Mouse (Mus musculus) forebrain, embryonic 12.5 days (tissue): ENCODE data around the gene Nrbf2. TPM values are rescaled to one million over a fixed set of nuclear protein-coding genes. Genes with fewer than 3 reads are reported as not detected.

ENCODE experiments used
- ATAC-seq: fragments of 200-750 bp; cut with Nextera tagmentation; 2 replicates; pipeline ENCODE4 v1.8.0; 2017; ENCODE audit warnings: moderate TSS enrichment; ENCODE audit not compliant: low FRiP score
- H3K27ac ChIP-seq: fragments of 300-500 bp; sonication (generic); 2 replicates; pipeline ENCODE4 v1.5.1; 2016; ENCODE audit warnings: mild to moderate bottlenecking
- H3K27me3 ChIP-seq: fragments of 300-500 bp; sonication (generic); 2 replicates; pipeline ENCODE4 v1.6.1; 2016; ENCODE audit warnings: mild to moderate bottlenecking
- H3K36me3 ChIP-seq: fragments of 300-500 bp; sonication (generic); replicated peaks from 2 replicates; pipeline ENCODE4 v1.6.1; 2016; ENCODE audit warnings: mild to moderate bottlenecking
- H3K4me1 ChIP-seq: fragments of 300-500 bp; sonication (generic); 2 replicates; pipeline ENCODE4 v1.6.1; 2016
- H3K4me2 ChIP-seq: fragments of 300-500 bp; sonication (generic); 2 replicates; pipeline ENCODE4 v1.6.1; 2016; ENCODE audit warnings: mild to moderate bottlenecking, moderate library complexity
- H3K4me3 ChIP-seq: fragments of 300-500 bp; sonication (generic); replicated peaks from 2 replicates; pipeline ENCODE4 v1.5.1; 2016; ENCODE audit warnings: mild to moderate bottlenecking
- H3K9ac ChIP-seq: fragments of 300-500 bp; sonication (generic); 2 replicates; pipeline ENCODE4 v1.6.1; 2016; ENCODE audit warnings: mild to moderate bottlenecking
- H3K9me3 ChIP-seq: fragments of 300-500 bp; sonication (generic); 2 replicates; pipeline ENCODE4 v1.6.1; 2016
- WGBS: fragments of 180-500 bp; shearing (Covaris S2); methylation state at CpG from one replicate; pipeline ENCODE4 v1.1.7; 2016; 5-methylcytosine and 5-hydroxymethylcytosine counted together
- polyA plus RNA-seq: library from polyadenylated mRNA; unstranded; fragments of >200 nt; fragmentation: Nextera tagmentation; extraction: Ambion mirVana; gene quantifications from 2 replicates; pipeline ENCODE4 v1.2.1, GENCODE M21; 2016

Gene Nrbf2
- polyA plus RNA-seq: 38.8 and 41.3 TPM in 2 replicates

DNA sequence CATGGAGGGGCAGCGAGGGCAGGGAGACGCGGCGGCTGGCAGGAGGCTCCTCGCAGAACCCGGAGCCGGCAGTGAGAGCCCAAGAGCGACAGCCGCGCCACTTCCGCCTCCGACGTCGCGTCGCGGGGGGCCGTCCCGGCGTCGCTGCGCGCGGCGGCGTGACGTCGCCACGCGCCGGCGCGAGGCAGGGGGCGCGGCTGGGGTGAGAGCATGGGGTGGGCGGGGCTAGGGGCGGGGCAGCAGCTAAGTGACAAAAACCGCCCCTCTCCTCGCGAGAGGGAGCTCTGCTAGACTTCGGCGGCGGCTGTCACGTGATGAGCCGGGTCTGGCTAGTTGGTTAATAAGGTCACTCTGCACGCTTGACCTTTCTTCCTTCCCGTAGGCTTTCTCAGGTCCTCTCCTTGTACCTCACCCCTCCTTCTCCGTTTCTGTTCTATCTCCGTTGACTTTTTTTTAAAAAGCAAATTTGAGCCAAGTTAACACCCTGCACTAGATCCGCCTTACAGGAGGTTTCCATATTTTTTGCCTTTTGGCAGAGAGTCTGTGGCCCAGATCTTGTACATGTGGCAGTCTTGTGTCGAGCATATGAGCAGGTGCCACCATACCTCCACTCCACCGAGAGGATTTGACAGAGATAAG, at the start of gene Nrbf2:
TSS of gene Nrbf2 (minus strand) at position 130 of the 639 bp plus-strand sequence.
- WGBS: 4% methylated on average over 45 of the region's 52 CpGs
- no peaks in the 10 kb centered on the region for H3K9me3 ChIP-seq

DNA sequence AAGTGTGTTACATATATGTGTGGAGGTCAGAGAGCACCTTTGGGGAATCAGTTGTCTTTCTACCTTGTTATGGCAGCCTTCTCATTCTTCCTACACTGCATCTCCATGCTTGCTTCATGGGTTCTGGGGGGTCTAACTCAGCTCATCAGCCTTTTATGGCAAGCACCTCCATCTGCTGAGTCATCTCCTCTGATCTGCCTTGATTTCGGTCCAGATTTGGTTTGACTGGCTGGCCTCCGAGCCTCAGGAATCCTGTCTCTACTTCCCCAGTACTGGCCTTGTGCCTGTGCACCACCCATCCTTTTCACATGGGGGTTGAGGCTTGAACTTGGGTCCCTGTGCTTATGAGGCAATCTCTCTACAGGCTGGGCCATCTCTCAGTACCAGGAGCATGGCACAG, 45.5 kb upstream of the Nrbf2 start:
- Histone ChIP-seq H3K36me3 (no peaks in the 10 kb centered on the region), H3K9ac (no peak overlapping the region), H3K4me3 (no peak overlapping the region), H3K27ac (no peak overlapping the region), H3K9me3 (no peaks in the 10 kb centered on the region), H3K27me3 (peaks cover 3% of the 10 kb centered on the region; the same call in 1 of the 2 replicates), H3K4me1 (peaks cover 5% of the 10 kb centered on the region), H3K4me2 (no peak overlapping the region)
- no peak for ATAC-seq
- 74% methylated on average over 2 of the region's 2 CpGs for WGBS

More for the DNA sequence above, at the start of gene Nrbf2:
- no peaks in the 10 kb centered on the region for H3K36me3 ChIP-seq
- H3K4me3 ChIP-seq: peak within 1 kb of the TSS; percentile 91
- peak within 1 kb of the TSS; percentile 92 for H3K9ac ChIP-seq
- peaks cover 29% of the 10 kb centered on the region for H3K4me1 ChIP-seq
- peak within 1 kb of the TSS; percentile 53 for H3K27ac ChIP-seq
- ATAC-seq: peak; percentile 93
- no peaks in the 10 kb centered on the region for H3K27me3 ChIP-seq
- H3K4me2 ChIP-seq: peak within 1 kb of the TSS; percentile 92

DNA sequence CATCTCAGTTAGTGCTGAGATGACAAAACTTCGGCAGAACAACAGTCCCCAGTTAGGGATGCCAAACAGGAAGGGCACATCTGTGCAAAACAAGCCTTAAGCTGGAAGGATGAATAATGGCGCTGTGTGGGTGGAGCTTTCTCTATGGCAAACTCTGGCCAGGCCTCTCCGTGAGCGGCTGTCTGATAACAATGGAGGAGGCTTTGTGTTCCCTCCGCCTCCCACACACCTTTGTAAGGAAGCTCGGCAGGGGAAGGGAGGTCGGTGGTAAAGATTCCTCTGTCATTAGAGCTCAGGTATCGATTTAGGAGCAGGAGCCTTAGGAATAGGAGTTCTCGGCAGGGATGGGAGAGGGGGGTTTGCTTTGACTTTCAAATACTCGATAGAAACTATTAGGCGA, 44.6 kb upstream of the Nrbf2 start:
- no peak for ATAC-seq
- Histone ChIP-seq H3K4me1 (peaks cover 5% of the 10 kb centered on the region), H3K4me3 (no peak overlapping the region), H3K9me3 (no peaks in the 10 kb centered on the region), H3K27ac (no peak overlapping the region), H3K27me3 (peaks cover 3% of the 10 kb centered on the region; the same call in 1 of the 2 replicates), H3K36me3 (no peaks in the 10 kb centered on the region), H3K9ac (no peak overlapping the region), H3K4me2 (no peak overlapping the region)
- WGBS: 26% methylated on average over 11 of the region's 11 CpGs

- 88% methylated on average over 5 of the region's 5 CpGs for WGBS
- H3K4me3 ChIP-seq: no peak overlapping the region
- H3K27me3 ChIP-seq: peaks cover 3% of the 10 kb centered on the region; the same call in 1 of the 2 replicates
- peaks cover 5% of the 10 kb centered on the region for H3K4me1 ChIP-seq
- H3K27ac ChIP-seq: no peak overlapping the region
- H3K9ac ChIP-seq: no peak overlapping the region
- H3K9me3 ChIP-seq: no peaks in the 10 kb centered on the region
- H3K36me3 ChIP-seq: no peaks in the 10 kb centered on the region
- no peak for ATAC-seq
- no peak overlapping the region for H3K4me2 ChIP-seq
These were observed 43.1 kb upstream of the Nrbf2 start for GRCm38 (mm10) chr10:67328208-67328607.

GRCm38 (mm10) chr10:67324036-67324435, 38.9 kb upstream of the Nrbf2 start:
- Histone ChIP-seq H3K36me3 (no peaks in the 10 kb centered on the region), H3K4me1 (peaks cover 7% of the 10 kb centered on the region; the same call in 1 of the 2 replicates), H3K9me3 (no peaks in the 10 kb centered on the region), H3K4me3 (no peak overlapping the region), H3K27ac (no peak overlapping the region), H3K9ac (no peak overlapping the region), H3K4me2 (no peak overlapping the region), H3K27me3 (peaks cover 26% of the 10 kb centered on the region)
- ATAC-seq: no peak
- 68% methylated on average over 1 of the region's 1 CpGs for WGBS

GRCm38 (mm10) chr10:67321396-67321795, 36.3 kb upstream of the Nrbf2 start:
- 93% methylated on average over 2 of the region's 2 CpGs for WGBS
- Histone ChIP-seq H3K4me1 (peaks cover 17% of the 10 kb centered on the region; the same call in 1 of the 2 replicates), H3K27me3 (peaks cover 44% of the 10 kb centered on the region)

GRCm38 (mm10) chr10:67320207-67320859, 35.2 kb upstream of the Nrbf2 start:
- Histone ChIP-seq H3K9me3 (no peaks in the 10 kb centered on the region), H3K4me2 (peak overlapping the region; percentile 43), H3K36me3 (no peaks in the 10 kb centered on the region), H3K27ac (no peak overlapping the region), H3K4me3 (no peak overlapping the region), H3K4me1 (peaks cover 17% of the 10 kb centered on the region; the same call in 1 of the 2 replicates), H3K27me3 (peaks cover 54% of the 10 kb centered on the region), H3K9ac (0 out of 2 replicates have a peak overlapping the region, but pooled peaks have one; percentile 40)
- 4% methylated on average over 17 of the region's 17 CpGs for WGBS
- ATAC-seq: peak; percentile 37; the same call in 1 of the 2 replicates

More at GRCm38 (mm10) chr10:67321396-67321795, 36.3 kb upstream of the Nrbf2 start:
- no peak for ATAC-seq
- Histone ChIP-seq H3K9ac (no peak overlapping the region), H3K9me3 (no peaks in the 10 kb centered on the region), H3K4me2 (no peak overlapping the region), H3K36me3 (no peaks in the 10 kb centered on the region), H3K27ac (no peak overlapping the region), H3K4me3 (no peak overlapping the region)

DNA sequence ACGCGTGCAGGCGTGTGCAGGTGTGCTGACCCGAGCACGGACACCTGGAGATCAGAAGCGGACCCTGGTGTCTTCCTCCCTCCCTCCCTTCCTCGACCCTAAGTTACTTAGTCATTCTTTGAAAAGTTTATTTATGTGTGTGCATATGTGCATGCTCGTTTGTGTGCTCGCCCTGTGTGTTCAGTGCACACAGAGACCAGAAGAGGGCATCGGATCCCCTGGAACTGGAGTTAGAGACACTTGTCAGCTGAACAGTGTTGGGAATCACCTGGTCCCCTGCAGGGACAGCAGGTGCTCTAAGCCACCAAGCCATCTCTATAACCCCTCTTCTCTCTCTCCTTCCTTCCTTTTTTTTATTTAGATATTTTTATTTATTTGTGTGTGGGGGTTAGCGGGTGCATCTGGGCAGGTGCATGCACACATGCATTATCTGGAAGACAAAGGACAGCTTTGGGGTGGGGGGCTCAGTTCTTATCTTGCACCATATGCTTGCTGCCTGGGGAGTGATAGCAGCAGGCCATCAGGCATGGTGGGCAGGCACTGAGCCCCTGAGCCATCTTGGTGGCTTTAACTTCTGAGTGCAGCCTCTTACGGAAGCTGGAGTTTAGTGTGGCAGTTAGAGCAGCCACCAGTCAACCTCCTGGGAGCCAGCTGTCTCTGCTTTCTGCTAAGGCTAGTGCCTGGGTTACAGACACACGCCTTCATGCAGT, 34.1 kb upstream of the Nrbf2 start:
- Histone ChIP-seq H3K27ac (no peak overlapping the region), H3K4me1 (peaks cover 17% of the 10 kb centered on the region; the same call in 1 of the 2 replicates), H3K4me3 (no peak overlapping the region), H3K9me3 (no peaks in the 10 kb centered on the region), H3K4me2 (no peak overlapping the region), H3K27me3 (peaks cover 54% of the 10 kb centered on the region), H3K9ac (no peak overlapping the region), H3K36me3 (no peaks in the 10 kb centered on the region)
- no peak for ATAC-seq
- WGBS: 70% methylated on average over 13 of the region's 13 CpGs

GRCm38 (mm10) chr10:67317931-67318460, 32.9 kb upstream of the Nrbf2 start:
- no peaks in the 10 kb centered on the region for H3K9me3 ChIP-seq
- peak overlapping the region; percentile 36; the same call in 1 of the 2 replicates for H3K9ac ChIP-seq
- H3K4me3 ChIP-seq: peak overlapping the region; percentile 30
- peaks cover 17% of the 10 kb centered on the region; the same call in 1 of the 2 replicates for H3K4me1 ChIP-seq
- ATAC-seq: no peak
- peak overlapping the region; percentile 58 for H3K4me2 ChIP-seq
- WGBS: 1% methylated on average over 20 of the region's 20 CpGs
- H3K27me3 ChIP-seq: peaks cover 54% of the 10 kb centered on the region
- no peaks in the 10 kb centered on the region for H3K36me3 ChIP-seq
- H3K27ac ChIP-seq: no peak overlapping the region

GRCm38 (mm10) chr10:67314811-67315435, 29.8 kb upstream of the Nrbf2 start:
- H3K9me3 ChIP-seq: no peaks in the 10 kb centered on the region
- no peaks in the 10 kb centered on the region for H3K36me3 ChIP-seq
- no peak overlapping the region for H3K4me2 ChIP-seq
- peaks cover 45% of the 10 kb centered on the region for H3K27me3 ChIP-seq
- H3K27ac ChIP-seq: no peak overlapping the region
- ATAC-seq: peak; percentile 35; the same call in 1 of the 2 replicates
- no peak overlapping the region for H3K9ac ChIP-seq
- 14% methylated on average over 10 of the region's 12 CpGs for WGBS
- H3K4me3 ChIP-seq: no peak overlapping the region
- H3K4me1 ChIP-seq: peaks cover 11% of the 10 kb centered on the region; the same call in 1 of the 2 replicates

- H3K9ac ChIP-seq: no peak overlapping the region
- no peaks in the 10 kb centered on the region for H3K36me3 ChIP-seq
- no peaks in the 10 kb centered on the region for H3K9me3 ChIP-seq
- H3K4me2 ChIP-seq: no peak overlapping the region
- 78% methylated on average over 6 of the region's 6 CpGs for WGBS
- ATAC-seq: no peak
- H3K4me3 ChIP-seq: no peak overlapping the region
- no peaks in the 10 kb centered on the region for H3K4me1 ChIP-seq
- H3K27me3 ChIP-seq: peaks cover 21% of the 10 kb centered on the region
- H3K27ac ChIP-seq: no peak overlapping the region
These were observed 27.4 kb upstream of the Nrbf2 start for GRCm38 (mm10) chr10:67312456-67312855.
